Mouse (Mus musculus) heart, postnatal 14 days (tissue): Measurements from ENCODE around the gene Thap4. TPM values are rescaled to one million over a fixed set of nuclear protein-coding genes. Genes with fewer than 3 reads are reported as not detected.
A peak's percentile ranks its signal among the peaks of the same experiment; 100 is the strongest.
"Not testable (repeated sequence)": the region's sequence is repeated elsewhere in the genome, so short reads cannot be mapped to it uniquely, and the experiment has no call there.

Experiments
- DNase-seq, 2 experiments: peaks; one replicate each; pipeline ENCODE4 v3.0.0; 2021 to 2022
- intact Hi-C: fragments of 180-260 bp; cut with DNase I; formaldehyde crosslinking; loops from one replicate; pipeline ENCODE4 v1.15.1; 2025
- long read RNA-seq, 2 experiments: library from polyadenylated mRNA; stranded (forward); transcript quantifications; one replicate each; pipeline ENCODE4 v2.0.0; 2021
- total RNA-seq, 2 experiments: library from RNA; stranded (reverse); gene quantifications; 2 replicates each; pipeline ENCODE4 v1.2.3; 2021

The Thap4 gene
- 10 to 100 TPM; 60.5 to 73.5 TPM for total RNA-seq
- long read RNA-seq, experiment 1, full-length matches to known transcripts: 30 of 35 reads
- long read RNA-seq, experiment 1, partial matches to known transcripts: 5 of 35 reads
- long read RNA-seq, experiment 1, other reads (novel, unspliced or antisense): 0 of 35 reads
- long read RNA-seq, experiment 2, full-length matches to known transcripts: 24 of 28 reads
- long read RNA-seq, experiment 2, partial matches to known transcripts: 4 of 28 reads
- long read RNA-seq, experiment 2, other reads (novel, unspliced or antisense): 0 of 28 reads

DNA sequence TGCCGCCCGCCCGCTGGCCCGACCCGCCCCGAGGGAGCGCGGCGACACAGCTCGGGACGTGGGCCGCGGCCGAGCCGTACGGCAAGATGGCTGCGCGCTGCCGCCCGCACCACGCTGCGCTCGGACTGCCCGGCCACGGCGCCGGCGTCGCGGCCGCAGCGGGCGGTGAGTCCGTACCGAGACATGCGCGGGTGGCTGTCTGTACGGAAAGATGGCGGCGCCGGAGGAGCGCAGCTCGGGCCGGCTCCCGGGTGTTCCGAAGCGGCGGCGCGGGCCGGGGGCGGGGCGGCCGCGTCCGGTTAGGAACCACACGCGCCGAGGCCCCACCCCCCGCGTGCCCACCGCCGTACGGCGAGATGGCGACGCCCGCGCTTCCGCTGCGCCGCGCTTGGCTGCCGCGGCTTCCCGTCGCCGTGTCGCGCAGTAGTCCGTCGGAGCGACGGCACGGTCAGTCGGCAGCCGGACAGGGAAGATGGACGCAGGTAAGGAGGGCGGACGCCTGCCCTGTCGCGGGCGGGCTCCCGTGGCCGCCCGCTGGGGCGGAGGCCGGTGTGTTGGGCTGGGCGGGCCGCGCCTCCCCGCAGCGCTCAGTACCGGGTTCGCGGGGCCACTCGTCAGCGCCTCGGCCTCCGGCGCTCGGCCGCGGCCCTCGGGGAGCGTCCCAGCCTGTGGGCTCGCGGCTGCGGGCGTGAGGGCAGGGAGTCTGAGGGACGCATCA lies at the start of gene Thap4:
Gene Thap4, minus strand, starts transcription at position 292 of the 718 bp plus-strand sequence.
- intact Hi-C loops: loop anchor here (5.0 kb wide), 1 partner anchor 48 kb away; the partner anchor contains the start of genes Dtymk and Ing5
- DNase-seq: peak; percentile 95 to 96

DNA sequence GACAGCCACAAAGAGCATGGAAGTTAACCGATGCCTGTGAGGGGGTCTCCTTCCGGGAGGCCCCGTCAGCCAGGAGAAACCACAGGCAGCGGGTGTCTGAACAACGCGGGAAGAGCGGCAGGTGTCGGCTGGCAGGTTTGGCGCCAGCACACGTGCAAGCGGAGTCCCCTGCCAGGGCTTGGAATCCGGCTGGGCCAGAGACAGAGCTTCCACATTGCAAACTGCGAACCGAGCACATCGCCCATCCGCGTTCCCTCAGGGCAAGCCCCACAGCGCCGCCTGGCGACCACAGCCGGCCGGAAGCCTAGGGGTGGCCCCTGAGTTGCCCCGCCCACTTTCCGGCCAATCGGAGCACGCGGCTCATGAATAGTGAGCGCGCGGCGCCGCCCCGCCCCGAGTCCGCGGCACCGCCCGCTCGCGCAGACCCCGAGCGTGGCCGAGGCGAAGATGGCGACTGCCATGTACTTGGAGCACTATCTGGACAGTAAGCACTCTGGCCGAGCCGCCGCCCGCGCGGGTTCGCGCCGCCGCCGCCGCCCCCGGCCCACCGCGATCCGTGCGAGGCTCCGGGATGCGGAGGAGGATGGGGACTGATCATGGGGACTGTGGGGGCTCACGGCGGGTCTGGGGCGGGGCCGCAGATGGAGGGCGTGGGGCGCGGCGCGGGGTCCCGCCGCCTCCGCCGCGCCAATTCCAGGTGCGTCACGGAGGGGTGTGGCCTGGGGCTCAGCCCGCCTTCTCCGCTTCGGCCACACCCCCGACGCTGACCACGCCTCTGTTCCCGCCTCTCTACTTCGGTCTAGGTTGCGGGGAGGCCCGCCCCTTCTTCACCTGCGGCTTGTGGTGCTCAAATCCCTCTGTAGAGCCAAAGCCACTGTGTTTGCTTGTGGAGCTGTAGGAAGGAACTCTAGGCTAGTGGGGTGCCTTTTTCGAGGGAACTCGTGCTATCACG lies 49.2 kb upstream of the Thap4 start, which contains the start of gene Ing5:
Gene Ing5, plus strand, starts transcription at position 410 of the 952 bp plus-strand sequence.
- intact Hi-C loops: loop anchor here (5.0 kb wide), 4 partner anchors 52 to 292 kb away; partner anchors contain the start of genes Atg4b, Farp2 and Thap4

DNA sequence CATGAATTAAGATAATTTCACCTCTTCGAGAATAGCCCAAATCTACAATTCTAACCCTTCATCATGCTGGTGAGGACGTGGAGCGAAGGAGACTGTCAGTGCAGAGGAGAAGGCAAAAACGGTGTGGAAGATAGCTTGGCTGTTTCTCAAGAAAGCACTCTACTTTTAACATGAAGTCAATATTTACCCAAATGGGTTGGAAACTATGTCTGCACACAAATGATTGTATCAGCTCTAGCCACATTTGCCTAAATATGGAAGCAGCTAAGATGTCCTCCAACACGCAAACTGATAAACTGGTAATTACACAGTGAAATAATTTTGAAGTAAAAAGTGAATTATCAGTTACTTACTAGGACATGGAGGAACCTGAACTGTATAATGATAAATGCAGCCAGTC lies 48.1 kb upstream of the Thap4 start:
- intact Hi-C loops: loop anchor here (5.0 kb wide), 4 partner anchors 50 to 290 kb away; partner anchors contain the start of genes Atg4b, Farp2 and Thap4

More for the DNA sequence above, 49.2 kb upstream of the Thap4 start, which contains the start of gene Ing5:
- DNase-seq: peak; percentile 100

DNA sequence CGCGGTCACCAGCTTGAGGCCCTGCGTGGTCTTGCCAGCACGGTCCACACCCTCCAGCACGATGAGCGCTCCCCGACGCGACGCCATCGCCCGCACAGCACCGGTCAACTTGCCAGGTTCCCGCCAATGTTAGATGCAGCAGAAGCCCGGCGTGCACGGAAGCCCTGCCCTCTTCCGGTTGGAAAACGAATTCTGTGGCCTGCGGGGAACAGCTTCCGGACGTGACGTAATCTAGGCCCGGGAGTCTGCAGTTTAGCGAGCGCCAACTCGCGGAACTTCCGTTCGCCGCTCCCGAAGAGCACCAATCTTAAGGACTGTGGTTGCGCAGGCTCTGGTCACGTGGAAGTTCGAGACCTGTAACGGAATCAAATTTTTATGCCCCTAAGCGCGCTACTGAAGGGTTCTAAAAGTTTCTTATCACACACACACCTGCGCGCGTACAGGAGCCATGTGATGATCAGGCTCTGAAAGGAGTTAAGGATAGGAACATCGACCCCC lies 47.1 kb upstream of the Thap4 start, which contains the start of gene Dtymk:
Gene Dtymk, minus strand, starts transcription at position 194 of the 498 bp plus-strand sequence.
- peak; percentile 89 to 92 for DNase-seq
- intact Hi-C loops: loop anchor here (5.0 kb wide), 4 partner anchors 49 to 289 kb away; partner anchors contain the start of genes Atg4b, Farp2 and Thap4

More for the DNA sequence above, 48.1 kb upstream of the Thap4 start:
- no peak for DNase-seq

DNA sequence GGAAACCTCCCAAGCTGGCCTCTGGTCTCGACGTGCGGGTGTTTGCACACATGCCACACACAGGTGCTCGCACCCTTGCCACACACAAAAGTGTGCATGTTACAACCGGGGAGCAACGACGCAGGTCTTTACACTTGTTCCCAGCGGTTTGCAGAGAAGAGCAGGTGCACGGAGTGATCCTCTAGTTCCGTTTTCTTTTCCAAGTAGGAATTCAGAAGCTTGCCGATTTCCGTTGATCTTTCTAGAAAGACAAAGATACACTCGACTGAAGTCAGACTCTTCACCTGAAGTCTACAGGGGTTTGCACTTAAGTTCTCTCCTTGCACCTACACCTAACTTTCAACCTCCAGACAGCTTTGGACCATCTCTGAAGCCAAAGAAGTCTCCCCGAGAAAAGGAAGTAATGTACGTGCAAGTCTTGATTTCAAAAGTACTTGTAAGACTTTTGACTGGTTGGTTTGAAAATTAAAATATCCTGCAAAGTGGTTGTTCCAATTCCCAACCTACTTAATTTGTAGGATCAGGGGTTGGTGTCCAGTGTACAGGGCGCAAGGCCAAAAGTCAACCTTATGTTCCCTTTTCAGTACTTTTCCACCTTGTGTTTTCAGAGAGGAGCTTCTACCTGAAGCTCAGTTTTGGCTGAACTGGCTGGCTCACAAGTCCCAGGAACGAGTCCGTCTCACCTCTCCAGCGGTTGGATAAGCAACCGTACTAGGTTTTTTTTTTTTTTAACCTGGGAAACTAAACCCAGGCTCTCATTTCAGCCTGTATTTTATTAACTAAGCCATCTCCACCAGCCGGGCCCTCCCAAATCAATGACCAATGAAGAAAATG lies 46.2 kb upstream of the Thap4 start:
- DNase-seq: no peak
- intact Hi-C loops: loop anchor here (5.0 kb wide), 4 partner anchors 49 to 289 kb away; partner anchors contain the start of genes Atg4b, Farp2 and Thap4

DNA sequence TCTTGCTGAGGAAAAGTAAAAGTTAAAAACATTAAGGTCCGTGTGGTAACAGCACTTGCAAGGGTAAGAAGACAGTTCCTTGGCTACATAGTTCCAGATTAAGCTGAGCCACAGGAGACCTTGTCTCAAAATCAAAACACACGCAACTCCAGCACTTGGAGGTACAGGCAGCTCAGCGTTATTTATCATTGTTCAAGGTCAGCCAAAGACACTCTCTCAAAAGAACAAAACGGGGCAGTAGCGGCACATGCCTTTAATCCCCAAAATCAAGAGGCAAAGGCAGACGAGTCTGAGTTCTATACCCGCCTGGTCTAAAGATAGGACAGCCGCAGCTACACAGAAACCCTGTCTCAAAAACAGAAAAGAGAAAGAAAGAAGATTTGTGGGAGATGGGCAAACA lies 41.2 kb upstream of the Thap4 start:
- no peak for DNase-seq
- intact Hi-C loops: no loop called here

DNA sequence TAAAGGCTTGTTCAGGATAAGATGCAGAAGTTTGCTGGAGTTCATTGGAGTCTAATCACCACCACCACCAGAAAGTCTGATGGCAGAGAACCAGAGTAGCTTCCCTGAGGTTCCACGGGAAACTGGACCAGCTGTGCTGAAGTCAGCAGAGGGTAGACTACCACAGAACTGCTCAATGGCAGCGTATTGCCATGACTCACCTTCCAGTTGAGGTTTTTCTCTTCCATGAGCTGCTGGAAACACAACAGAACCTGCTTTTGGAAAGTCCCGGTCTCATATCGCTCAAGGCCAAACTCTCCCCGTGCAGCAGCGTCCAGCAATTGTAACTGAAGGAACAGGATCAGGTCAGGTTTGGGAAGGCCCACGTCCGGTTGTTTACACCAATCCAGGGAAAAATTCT lies 39.9 kb upstream of the Thap4 start:
- no peak for DNase-seq
- intact Hi-C loops: no loop called here

DNA sequence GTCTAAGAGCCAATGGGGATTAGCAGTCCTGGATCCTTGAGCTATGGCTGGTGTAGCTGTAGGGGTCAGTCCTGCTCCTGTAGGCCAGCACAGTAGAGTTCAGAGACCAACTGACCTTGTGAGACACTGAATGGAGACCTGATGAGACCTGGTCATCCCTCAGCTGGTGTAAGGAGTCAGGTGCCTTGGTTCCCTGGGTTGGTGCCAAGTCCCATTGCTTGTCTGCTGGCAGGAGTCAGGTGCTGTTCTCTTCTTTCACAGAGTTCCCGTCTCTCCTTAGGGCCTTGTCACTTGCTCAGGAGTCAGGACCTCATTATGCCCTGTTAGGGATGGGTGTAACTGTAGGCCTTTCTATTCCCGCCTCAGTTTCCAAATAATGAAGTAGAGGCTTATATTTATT lies 32.2 kb upstream of the Thap4 start:
- intact Hi-C loops: no loop called here
- peak in 1 of 2 experiments; percentile 7 for DNase-seq

DNA sequence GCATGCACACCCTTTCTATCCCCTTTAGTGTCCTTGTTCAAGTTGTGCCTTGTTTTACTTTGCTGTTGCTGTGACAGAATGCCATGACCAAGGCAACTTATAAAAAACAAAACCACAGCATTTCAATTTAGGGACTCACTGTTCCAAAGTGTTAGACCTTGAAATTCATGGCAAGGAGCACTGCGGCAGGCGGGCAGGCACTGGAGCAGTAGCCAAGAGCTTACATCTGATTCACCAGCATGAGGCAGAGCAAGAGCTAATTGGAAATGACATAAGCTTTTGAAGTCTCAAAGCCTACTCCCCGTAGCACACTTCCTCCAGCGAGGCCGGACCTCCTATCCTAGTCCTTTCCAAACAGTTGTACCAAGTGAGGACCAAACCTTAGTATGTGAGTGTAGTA lies 22.0 kb upstream of the Thap4 start:
- DNase-seq: no peak
- intact Hi-C loops: no loop called here

DNA sequence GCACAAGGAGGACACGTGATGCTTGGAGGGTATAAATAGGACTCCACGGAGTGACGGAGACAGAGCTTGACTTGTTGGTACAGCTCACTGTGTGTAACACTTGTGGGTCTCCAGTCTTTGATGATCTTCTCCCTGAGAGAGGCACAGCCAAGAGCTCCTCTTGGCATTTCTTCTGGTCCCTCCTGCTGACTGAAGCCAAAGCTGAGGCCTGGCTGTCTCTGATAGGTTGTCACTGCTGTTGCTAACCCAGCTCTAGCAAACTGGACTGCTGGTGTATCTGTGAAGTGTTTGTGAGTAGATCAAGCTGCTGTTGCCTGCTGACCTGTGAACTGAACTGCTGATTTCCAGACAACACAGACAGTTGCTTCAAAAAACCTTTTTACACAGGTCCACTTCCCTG lies 15.2 kb upstream of the Thap4 start:
- intact Hi-C loops: no loop called here
- peak in 1 of 2 experiments; percentile 7 for DNase-seq

DNA sequence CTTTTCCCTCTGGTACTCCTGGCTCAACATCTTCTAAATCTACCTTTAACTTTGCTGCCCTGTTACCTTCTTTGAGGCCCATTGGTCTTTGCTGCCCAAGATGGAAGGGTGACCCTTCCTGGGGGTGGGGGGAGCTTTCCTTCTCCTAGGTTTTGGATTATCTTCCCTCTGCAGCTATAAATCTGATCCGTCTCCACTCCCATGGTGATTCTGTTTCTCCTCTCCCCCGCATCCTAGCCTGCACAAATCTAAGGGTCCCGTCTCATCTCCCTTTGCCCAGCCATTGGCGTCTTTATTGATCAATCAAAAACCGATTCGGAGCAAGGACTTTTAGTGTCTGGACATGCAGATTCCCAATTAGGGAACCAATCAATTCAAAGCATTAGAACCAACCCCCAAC lies 12.9 kb upstream of the Thap4 start:
- intact Hi-C loops: no loop called here
- DNase-seq: no peak

DNA sequence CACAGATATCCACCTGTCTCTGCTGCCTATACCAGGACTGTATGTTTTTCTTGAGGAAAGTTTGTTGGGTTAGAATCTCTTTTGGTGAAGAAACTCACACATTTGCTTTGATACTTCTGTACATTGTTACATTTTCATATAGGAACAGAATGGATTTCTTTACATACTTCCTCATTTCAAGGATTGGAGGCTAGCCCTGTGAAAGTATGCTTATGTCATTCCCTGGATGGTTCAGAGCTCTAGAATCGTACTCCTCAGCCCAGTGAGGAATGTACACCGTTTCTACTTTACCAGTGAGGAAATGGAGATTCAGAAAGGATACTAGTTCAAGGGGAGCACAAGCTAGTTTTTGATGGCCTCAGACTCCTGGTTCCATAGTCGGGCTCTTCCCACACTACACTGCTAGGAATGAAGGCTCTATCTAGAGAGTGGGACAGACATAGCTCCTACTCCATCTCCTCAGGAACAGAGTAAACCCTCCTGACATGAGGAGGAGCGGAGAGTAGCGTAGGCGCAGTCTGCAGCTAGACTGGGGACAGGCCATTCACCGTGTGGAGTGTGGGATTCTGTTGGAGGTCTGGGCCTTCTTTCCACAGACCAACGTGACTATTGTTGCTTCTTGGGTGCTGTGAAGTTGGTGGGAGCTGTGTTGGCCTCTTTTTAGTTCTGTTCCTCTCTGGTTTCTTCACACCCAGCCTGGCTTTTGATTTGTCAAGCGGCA lies 10.4 kb upstream of the Thap4 start:
- no peak for DNase-seq
- intact Hi-C loops: no loop called here

DNA sequence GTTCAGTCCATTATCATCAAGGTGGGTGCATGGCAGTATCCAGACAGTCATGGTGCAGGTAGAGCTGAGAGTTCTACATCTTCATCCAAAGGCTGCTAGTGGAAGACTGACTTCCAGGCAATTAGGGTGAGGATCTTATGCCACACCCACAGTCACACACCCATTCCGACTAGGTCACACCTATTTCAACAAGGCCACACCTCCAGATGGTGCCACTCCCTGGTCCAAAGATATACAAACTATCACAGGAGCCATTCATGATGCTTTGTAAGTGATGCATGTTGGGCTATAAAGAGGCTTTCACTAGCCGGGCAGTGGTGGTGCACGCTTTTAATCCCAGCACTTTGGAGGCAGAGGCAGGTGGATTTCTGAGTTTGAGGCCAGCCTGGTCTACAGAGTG lies 8.9 kb upstream of the Thap4 start:
- intact Hi-C loops: not testable (repeated sequence)

DNA sequence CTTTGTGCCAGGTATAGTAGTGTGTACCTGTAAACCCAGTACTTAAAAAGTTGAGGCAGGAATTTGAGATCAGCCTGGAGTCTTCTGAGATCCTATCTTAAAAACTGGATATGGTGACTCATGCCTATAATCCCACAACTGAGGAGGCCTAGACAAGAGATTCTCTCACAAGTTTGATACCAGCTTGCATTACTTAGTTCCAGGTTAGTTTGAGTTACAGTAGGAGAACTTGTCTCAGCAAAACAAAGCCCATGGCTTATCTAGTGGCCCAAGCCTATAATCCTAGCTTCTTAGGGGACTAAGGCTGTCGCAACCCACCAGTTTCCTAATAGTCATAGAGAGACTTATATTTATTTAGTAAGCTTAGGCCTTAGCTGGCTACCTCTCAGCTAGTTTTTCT lies 5.4 kb upstream of the Thap4 start:
- DNase-seq: no peak

More for the DNA sequence above, 8.9 kb upstream of the Thap4 start:
- not testable (repeated sequence) for DNase-seq

DNA sequence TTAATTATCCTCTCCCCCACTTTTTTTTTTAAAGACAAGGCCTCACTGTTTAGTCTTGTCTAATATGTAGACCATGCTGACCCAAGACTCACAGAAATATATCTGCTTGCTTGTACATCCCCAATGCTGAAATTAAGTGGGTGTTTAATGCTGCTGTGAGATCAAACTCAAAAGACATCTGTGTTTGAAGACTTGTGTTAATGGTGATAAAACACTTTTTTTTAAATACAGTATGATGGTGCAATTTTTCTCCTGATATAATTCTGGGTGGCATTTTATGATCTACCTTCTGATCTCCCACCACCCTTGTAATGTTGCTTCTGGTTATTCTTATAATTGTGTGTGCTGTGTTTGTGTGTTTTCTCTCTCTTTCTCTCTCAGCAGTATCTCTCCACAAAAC lies 1.5 kb upstream of the Thap4 start:
- no peak for DNase-seq
- intact Hi-C loops: no loop called here

More for the DNA sequence above, 5.4 kb upstream of the Thap4 start:
- intact Hi-C loops: no loop called here

DNA sequence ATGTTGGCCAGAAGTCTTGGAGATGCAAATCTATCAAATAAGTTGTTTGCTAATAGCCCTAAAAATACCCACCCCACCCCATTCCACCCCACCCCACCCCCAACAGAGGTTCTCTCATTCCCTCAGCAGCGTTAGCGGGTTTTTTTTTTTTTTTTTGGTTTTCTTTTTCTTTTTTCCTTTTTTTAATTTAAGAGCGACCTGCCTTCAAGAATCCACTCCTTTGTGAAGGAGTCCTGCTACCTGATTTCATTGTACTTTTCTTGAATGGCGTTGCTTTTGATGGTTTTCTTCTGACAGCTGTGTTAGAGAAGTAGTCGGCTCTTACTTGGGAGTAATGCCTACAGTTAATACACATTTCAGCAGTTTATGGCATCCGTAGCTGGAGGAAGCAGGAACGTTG lies 954 bp upstream of the Thap4 start:
- DNase-seq: no peak
- intact Hi-C loops: no loop called here

DNA sequence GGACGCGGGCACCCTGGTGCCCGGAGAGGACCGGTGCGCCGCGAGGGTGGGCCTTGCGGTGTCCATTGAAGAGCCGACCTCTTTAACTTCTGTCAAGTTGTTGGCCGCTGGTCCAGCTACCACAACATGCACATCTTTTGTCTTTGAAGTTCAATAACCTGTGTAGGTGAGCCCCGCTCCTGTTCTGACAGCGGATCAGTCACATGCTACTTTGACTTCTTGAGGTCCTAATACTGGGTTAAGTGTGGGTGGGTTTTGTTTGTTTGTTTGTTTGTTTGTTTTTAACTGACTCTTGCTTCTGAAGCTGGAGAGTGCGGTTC lies 587 bp upstream of the Thap4 start:
- intact Hi-C loops: no loop called here
- no peak for DNase-seq

DNA sequence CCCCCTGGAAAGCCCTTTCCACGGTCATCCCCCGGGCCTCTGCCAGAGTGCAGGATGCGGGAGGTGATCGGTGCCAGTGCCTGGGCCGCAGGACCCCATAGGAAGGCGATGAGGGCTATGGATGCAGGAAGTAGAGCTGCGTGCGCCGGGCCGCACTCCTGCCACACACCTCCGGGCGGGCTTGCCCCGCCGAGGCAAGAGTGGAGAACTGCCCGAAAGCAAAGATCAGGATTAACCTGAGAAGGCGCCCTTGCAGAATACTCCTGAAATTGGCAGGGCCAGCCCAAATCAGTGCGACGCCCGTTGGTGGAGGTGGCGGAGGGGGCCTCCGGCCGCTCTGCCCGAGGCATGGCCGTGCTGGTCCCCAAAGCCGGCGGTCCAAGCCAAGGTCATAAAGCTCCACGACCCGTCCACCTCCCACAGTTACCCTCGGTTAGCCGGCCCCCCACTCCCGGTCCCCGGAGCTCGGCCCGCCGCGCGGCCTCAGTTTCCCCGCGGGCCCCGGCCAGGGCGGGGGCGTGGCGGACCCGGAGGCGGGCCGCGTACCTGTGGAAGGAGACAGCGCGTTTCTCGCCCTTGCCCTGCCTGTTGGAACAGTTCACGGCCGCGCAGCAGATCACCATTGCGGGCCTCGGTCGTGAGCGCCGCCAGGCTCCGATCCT lies 622 bp downstream of the Thap4 start:
- no peak for DNase-seq
- intact Hi-C loops: loop anchor here (5.0 kb wide), 1 partner anchor 48 kb away; the partner anchor contains the start of genes Dtymk and Ing5
